Mouse (Mus musculus): ENCODE measurements around the gene Hoxc4.
A peak's percentile ranks its signal among the peaks of the same experiment; 100 is the strongest.

Gene Hoxc4

DNA sequence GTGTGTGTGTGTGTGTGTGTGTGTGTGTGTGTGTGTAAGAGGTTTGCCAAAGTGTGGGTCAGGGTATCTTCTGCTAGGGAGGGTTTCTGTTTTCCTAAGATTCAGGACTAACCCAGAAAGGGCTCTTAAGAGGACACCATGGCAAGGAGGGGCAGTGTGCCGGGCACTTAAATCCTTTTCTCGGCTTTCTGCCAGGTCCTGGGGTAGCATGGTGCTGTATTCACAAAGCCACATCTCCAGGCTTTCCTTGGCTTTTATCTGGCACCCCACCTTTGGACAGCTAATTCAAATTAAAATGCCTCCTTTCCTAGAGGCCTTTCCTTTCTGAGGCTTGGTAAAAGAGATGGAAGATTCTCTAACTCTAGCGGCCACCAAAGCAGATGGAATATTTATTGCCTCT, 20.9 kb downstream of the Hoxc4 start:
- no peak for DNase-seq

DNA sequence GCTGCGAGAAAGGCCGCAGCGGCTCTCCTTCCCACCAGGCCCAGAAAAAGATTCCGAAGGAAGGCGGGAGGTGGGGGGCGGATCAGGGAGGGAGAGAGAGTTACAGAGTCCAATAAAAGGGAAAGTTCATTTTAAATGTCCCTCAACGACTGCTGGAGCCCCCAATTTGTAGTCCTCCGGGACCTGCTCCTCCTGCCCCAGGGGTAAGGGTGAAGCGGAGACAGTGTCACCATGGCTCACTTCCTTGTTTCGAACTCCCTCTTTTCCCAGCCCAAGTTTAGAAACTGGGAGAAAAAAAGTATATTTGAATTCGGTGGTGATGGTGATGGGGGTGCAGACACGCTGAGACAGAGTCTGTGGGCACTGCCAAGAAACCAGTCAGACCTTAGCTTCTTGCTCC, 21.9 kb downstream of the Hoxc4 start:
- peak in 1 of 2 experiments; percentile 60 for DNase-seq

- no peak for DNase-seq
Observed at GRCm38 (mm10) chr15:103041613-103042012, 22.9 kb downstream of the Hoxc4 start.

DNA sequence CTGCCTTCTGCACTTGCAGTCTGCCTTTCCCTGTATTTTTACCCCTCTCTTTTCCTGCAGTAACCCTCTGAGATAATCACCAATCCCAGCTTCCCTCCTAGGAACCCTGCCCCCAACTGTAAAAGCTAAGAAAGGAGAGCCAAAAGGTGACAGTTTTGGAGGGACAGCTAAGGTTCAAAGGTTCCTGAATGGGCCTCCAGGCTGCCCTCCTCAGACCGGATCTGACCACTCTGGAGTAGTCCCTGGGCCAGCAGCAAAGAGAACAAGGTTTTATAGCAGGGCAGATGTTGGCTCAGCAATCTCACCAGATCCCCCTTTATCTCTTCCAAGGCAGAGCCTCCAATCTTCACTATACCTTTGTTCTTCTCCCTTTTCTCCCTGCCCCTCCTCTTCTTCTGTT, 23.5 kb downstream of the Hoxc4 start:
- DNase-seq: no peak

DNA sequence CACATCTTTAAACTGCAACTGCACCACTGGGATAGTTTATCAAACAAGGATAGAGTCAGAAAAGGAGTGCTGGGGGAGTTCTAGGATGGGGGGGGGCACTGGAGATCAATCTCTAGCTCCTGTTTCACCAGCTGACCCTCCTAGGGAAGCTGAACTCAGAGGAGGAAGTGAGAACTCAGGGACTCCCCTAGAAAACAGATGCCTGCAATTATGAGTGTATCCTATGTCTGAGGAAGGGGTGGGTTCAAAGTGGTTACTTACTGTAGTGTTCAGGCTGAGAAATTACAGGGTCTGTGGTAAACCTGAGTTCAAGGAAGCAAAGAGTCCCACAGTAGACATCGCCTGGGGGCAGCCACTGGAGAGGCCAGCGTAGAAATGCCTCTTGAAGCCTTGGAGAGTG, 32.9 kb downstream of the Hoxc4 start:
- no peak for DNase-seq

DNA sequence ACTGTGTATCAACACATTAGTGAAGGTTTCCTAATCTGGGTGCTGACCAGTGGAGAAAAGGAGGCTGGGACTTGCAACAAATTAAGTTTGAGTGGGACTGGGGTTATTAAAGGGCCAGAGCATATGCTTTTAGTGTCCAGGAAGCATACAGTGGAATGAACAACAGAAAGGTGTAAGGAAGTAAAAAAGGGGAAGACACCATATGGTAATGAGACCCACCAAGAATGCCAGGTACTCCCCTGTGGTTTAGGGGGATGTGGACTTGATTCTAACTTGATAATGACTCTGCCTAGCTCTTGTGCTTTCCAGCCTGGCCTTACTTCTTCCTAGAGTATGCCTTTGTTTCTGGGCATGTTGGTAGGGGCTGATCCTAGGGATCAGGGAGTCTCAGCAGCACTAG, 34.5 kb downstream of the Hoxc4 start:
- DNase-seq: no peak

DNA sequence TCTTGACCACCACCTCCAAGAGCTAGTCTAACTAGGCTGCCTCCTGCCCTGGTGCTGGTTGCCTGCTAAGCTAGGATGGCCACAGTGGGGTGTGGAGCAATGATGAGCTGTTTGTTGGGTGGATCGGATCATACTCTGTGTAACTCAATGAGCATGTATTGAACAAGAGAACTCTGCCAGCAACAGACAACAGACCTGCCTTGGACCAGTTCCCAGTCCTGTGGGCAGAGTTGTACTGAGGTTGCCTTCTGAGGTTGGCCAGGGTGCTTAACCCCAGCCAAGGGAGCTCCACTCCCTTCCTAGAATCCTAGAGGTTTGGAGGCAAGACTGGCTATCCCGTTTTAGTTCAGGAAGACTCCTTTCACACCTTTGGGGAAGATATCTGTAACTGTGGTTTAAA, 37.7 kb downstream of the Hoxc4 start:
- DNase-seq: no peak

DNA sequence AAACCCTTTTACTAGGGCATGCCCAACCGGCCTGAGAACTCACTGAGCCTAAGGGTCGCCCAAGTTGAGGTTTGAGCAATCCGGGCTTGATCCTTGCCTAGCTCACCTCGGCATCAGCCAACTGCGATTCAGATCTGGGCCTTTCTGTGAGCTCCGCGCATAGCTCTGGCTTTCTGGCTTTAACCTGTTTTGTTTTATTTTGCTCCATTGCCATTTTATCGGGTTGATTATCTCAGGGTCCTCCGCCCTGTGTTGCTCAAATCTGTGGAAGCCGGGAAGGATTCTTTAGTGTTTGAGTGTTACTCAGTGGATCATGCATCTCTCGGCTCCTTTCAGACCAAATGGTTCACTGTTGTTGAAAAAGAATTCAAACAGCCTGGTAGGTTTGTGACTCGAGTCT, 40.0 kb downstream of the Hoxc4 start:
- DNase-seq: peak; percentile 45 to 62

GRCm38 (mm10) chr15:103059393-103059992, 40.8 kb downstream of the Hoxc4 start:
- peak; percentile 31 to 53 for DNase-seq

- DNase-seq: peak in 1 of 2 experiments; percentile 68
Observed at GRCm38 (mm10) chr15:103060021-103060340, 41.2 kb downstream of the Hoxc4 start.

GRCm38 (mm10) chr15:103060341-103061130, 41.8 kb downstream of the Hoxc4 start:
- DNase-seq: peak; percentile 82 to 91

- DNase-seq: peak; percentile 83 to 89
Observed at GRCm38 (mm10) chr15:103061131-103061825, 42.5 kb downstream of the Hoxc4 start.

DNA sequence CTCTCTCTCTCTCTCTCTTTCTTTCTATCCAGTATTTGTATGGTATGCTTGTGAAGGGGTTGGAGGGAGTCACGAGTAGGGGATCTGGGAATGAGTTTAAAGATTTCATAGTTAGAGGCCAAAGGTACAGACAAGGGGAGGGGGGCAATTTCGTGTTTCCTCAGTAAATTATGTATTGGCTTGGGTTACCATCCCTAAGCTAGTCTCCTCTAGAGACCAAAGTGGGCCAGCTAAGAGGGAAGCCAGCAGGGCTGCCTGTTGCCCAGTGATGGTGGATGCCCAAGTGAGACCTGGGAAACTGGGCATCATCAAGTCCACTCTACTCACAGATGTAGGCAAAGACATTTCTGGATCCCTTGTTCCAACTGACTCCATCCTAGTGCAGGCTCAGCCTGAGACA, 43.3 kb downstream of the Hoxc4 start:
- DNase-seq: no peak

GRCm38 (mm10) chr15:103065642-103066041, 46.9 kb downstream of the Hoxc4 start:
- DNase-seq: peak in 1 of 2 experiments; percentile 38

DNA sequence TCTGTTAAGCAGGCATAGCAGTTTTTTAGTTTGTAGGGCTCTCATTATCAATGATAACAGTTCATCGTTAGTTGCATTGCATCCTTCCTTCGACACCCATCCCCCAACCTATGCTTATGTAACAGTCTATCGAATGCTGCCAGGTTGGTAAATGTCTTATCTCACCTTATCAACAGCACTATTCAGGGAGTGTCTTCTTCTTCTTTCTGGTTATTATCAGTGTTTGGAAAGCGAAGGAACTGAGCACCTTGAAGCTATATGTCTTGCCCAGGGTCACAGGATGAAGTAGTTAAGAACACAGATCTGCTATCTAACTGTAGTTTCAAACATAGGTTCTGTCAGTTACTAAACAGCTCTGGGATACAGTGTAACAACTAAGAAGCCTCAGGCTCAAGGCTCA, 49.0 kb downstream of the Hoxc4 start:
- DNase-seq: no peak

- peak; percentile 60 to 70 for DNase-seq
Observed at GRCm38 (mm10) chr15:103069173-103069572, 50.4 kb downstream of the Hoxc4 start.

DNA sequence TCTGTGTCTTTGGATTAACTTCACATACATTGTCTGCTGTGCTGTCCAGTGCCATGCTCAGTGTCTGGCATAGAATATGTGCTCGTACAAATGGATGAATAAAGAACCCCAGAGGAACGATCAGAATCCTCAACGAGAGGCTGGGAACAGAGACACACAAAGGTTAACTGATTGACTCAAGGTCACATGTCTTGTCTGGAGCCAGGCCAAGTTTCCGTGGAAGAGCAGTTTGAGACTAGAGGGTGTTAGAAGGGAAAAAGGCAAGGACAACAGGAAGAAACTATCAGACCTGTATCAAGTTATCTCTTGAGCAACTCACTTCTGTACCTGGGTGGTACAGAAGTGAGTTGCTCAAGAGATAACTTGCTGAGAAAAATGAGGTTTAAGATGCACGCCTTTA, 52.5 kb downstream of the Hoxc4 start:
- peak; percentile 54 to 64 for DNase-seq

DNA sequence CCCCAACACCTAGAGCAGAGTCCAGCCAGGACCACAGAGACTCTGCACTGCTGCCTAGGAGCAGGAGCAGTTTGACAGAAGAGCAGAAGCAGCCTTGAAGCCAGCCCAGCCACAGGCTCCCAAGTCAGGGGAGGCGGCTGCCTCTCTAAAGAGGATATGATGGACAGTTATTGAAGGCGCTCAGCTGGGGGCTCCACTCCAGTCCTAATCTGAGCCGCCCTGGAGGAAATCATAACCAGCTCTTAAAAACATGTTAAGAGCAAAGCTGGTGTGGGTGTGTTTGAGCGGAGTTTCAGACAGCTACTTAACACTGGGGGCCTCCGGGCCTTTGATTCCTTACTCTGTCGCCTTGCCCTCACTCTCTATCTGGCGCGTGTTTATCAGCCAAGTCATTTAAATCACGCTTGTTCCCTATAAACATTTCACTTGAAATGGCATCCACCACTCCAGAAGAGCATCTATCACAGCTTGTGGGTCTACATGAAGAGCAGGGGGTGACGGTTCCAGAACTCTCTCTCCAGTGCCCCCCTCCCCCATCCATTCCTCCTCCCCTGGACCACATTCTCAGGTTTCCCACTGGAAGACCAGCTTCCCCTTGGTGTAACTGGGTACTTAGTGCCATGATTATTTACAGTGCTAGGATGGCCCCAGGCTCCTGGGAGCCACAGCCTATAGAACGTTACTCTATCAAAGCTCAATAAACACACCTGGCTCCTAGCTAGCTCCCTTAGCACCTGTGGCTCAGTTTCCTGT, 56.1 kb downstream of the Hoxc4 start:
- DNase-seq: no peak

DNA sequence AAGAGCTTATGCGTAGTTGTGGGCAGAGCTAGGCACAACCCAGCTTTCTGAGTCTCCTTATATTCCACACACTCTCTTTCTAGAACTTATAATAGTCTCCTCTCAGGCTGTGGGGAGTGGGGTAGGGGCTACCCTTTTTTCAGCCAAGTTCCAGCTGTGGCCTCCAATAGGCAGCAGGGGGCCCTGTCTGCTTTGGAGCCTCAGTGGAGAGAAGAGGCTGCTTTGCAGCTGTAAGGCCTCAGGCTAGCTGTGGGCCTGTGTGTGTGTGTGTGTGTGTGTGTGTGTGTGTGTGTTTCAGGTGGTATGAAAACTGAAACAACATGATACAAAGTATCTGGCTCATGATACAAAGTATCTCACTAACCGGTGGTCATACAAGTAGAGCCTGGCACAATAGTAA, 58.9 kb downstream of the Hoxc4 start:
- peak in 1 of 2 experiments; percentile 43 for DNase-seq

GRCm38 (mm10) chr15:103082622-103083021, 63.9 kb downstream of the Hoxc4 start:
- no peak for DNase-seq

DNA sequence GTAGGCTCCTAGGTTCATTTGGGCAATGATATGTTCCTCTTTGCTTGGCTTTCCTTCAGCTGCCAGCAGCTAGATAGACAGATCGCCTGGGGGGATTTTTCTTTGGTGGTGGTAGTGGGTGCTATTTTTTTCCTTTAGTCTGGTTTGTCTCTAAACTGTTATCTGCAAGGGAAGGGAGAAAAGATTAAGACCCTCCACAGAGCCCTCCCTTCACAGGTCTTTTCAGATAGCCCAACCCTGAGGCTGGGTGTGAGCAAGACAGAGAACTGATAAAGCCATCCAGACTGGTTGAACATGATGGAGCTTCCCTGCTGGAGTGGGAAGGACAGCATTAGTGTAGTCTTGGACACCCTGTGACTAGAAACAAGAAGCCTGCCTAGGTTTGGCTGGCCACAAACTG, 64.9 kb downstream of the Hoxc4 start:
- DNase-seq: no peak

GRCm38 (mm10) chr15:103084944-103085343, 66.2 kb downstream of the Hoxc4 start:
- DNase-seq: no peak
